Mouse (Mus musculus) ES-E14 (cell line): ENCODE results near the gene Zfp770. TPM values are rescaled to one million over a fixed set of nuclear protein-coding genes. Genes with fewer than 3 reads are reported as not detected.
A peak's percentile ranks its signal among the peaks of the same experiment; 100 is the strongest.

Source experiments
- DNase-seq: peaks from one replicate; pipeline ENCODE4 v3.0.0-alpha.2; 2013; ENCODE audit warnings: low read depth, low spot score
- H3K27ac ChIP-seq: 2 replicates; pipeline ENCODE4 v1.5.1; 2012; ENCODE audit warnings: low read depth, mild to moderate bottlenecking, low read length, moderate library complexity, mixed read lengths; ENCODE audit not compliant: poor library complexity, insufficient read depth, severe bottlenecking
- H3K36me3 ChIP-seq: 2 replicates; pipeline ENCODE4 v1.6.1; 2012; ENCODE audit warnings: mild to moderate bottlenecking, low read length, moderate library complexity, mixed read lengths; ENCODE audit not compliant: control insufficient read depth, poor library complexity, insufficient read depth, severe bottlenecking
- H3K4me1 ChIP-seq, 2 experiments: fragments of 150-350 bp in 1 of 2; sonication (generic) in 1 of 2; 2 replicates each; pipeline ENCODE4 v1.6.1; 2012; ENCODE audit warnings: low read length in 2 of 2, mild to moderate bottlenecking in 1 of 2, mixed read lengths in 1 of 2; ENCODE audit not compliant: control insufficient read depth in 2 of 2, insufficient read depth in 2 of 2, poor library complexity in 1 of 2
- H3K4me3 ChIP-seq, 2 experiments: fragments of 150-350 bp in 1 of 2; sonication (generic) in 1 of 2; 2 replicates each; pipeline ENCODE4 v1.5.1; 2012; ENCODE audit warnings: low read length in 2 of 2, low read depth in 1 of 2, mild to moderate bottlenecking in 1 of 2, mixed read lengths in 1 of 2; ENCODE audit not compliant: insufficient read depth in 1 of 2, poor library complexity in 1 of 2, severe bottlenecking in 1 of 2
- H3K9ac ChIP-seq: 2 replicates; pipeline ENCODE4 v1.6.1; 2012; ENCODE audit warnings: low read depth, mild to moderate bottlenecking, low read length, mixed read lengths; ENCODE audit not compliant: poor library complexity, insufficient read depth, severe bottlenecking
- H3K9me3 ChIP-seq: fragments of 150-350 bp; sonication (generic); 2 replicates; pipeline ENCODE4 v1.6.1; 2012; ENCODE audit warnings: low read depth, mild to moderate bottlenecking, low read length; ENCODE audit not compliant: control insufficient read depth, insufficient read depth
- CHD2 ChIP-seq: IDR thresholded peaks from 2 replicates; pipeline ENCODE4 v1.6.1; 2014; ENCODE audit warnings: mild to moderate bottlenecking, low read depth, low read length, inconsistent platforms
- HCFC1 ChIP-seq: IDR thresholded peaks from 2 replicates; pipeline ENCODE4 v1.6.1; 2012; ENCODE audit warnings: low read length, inconsistent platforms, borderline replicate concordance; ENCODE audit not compliant: insufficient read depth
- MAFK ChIP-seq: IDR thresholded peaks from 2 replicates; pipeline ENCODE4 v1.6.1; 2014; ENCODE audit warnings: mild to moderate bottlenecking, low read depth, low read length, inconsistent platforms; ENCODE audit not compliant: insufficient read depth
- ZC3H11A ChIP-seq: IDR thresholded peaks from 2 replicates; pipeline ENCODE4 v1.6.1; 2012; ENCODE audit warnings: low read depth, mild to moderate bottlenecking, inconsistent platforms, low read length, borderline replicate concordance
- ZNF384 ChIP-seq: IDR thresholded peaks from 2 replicates; pipeline ENCODE4 v1.6.1; 2012; ENCODE audit warnings: low read depth, low read length, inconsistent platforms
- in situ Hi-C, 2 experiments: fragments of 600-800 bp; cut with MboI; formaldehyde crosslinking; loops; one replicate each; pipeline ENCODE4 v1.15.1; 2025; ENCODE audit warnings: low sequenced_read_pairs in 2 of 2, inconsistent platforms in 1 of 2; ENCODE audit not compliant: unreplicated experiment in 2 of 2
- total RNA-seq: library from RNA; depleted of rRNA; stranded (reverse); fragments of 300-350 nt; gene quantifications from 2 replicates; pipeline ENCODE4 v1.2.3, GENCODE M21; 2012; rRNA removed

Zfp770 gene
- 9.0 and 11.5 TPM in 2 replicates for total RNA-seq

- Histone ChIP-seq H3K4me1 (peaks cover 0 to 2% of the 10 kb centered on the region in 2 experiments; a peak in 1 of 4 replicates), H3K4me3 (peak within 1 kb of the TSS; percentile 85 to 94), H3K36me3 (peaks cover 2% of the 10 kb centered on the region), H3K27ac (no peak within 1 kb of the TSS), H3K9me3 (no peaks in the 10 kb centered on the region), H3K9ac (peak within 1 kb of the TSS; percentile 94)
- in situ Hi-C loops: no loop called here
- no peak for TF ChIP-seq ZNF384
- TF ChIP-seq CHD2: peak; percentile 42; the same call in 1 of the 2 replicates
- TF ChIP-seq HCFC1: peak; percentile 78
- TF ChIP-seq ZC3H11A: no peak
- no peak for TF ChIP-seq MAFK
- peak; percentile 59 for DNase-seq
Observed at GRCm38 (mm10) chr2:114200932-114201559, at the start of gene Zfp770. Gene Zfp770, minus strand, starts transcription at chr2:114201469.

- H3K9ac ChIP-seq: no peak overlapping the region
- no peak for DNase-seq
- no peaks in the 10 kb centered on the region for H3K9me3 ChIP-seq
- H3K4me3 ChIP-seq: no peak overlapping the region
- in situ Hi-C loops: no loop called here
- H3K27ac ChIP-seq: no peak overlapping the region
- TF ChIP-seq CHD2: no peak
- TF ChIP-seq MAFK: no peak
- TF ChIP-seq ZNF384: no peak
- TF ChIP-seq HCFC1: no peak
- no peak for TF ChIP-seq ZC3H11A
- no peaks in the 10 kb centered on the region for H3K36me3 ChIP-seq
- H3K4me1 ChIP-seq: no peaks in the 10 kb centered on the region
Observed at GRCm38 (mm10) chr2:114249440-114249839, 48.2 kb upstream of the Zfp770 start.

- DNase-seq: no peak
- H3K9me3 ChIP-seq: no peaks in the 10 kb centered on the region
- H3K36me3 ChIP-seq: no peaks in the 10 kb centered on the region
- in situ Hi-C loops: no loop called here
- no peak overlapping the region for H3K4me3 ChIP-seq
- H3K4me1 ChIP-seq: peaks cover 0 to 1% of the 10 kb centered on the region in 2 experiments; a peak in 1 of 4 replicates
- no peak overlapping the region for H3K9ac ChIP-seq
- TF ChIP-seq MAFK (no peak), ZNF384 (no peak), HCFC1 (no peak)
- H3K27ac ChIP-seq: no peak overlapping the region
Observed at GRCm38 (mm10) chr2:114237639-114238038, 36.4 kb upstream of the Zfp770 start.

DNA sequence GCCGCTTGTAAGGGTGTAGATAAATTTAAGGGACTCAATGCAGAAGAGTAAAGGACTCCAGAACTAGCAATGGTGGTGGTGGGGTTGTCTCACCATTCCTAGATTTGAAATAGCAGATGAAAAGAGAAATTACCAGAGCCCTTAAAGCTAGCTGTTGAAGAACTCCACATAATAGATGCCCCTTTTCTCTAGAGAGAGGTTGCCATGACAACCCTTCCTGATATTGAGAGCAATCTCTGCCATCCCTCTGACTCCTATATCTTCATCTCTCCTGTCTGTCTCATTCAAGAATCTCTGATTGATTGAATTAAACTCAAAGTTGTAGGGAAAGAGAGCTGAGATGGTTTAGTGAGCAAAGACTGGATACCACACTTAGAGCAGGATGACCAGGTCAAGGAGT lies 35.3 kb upstream of the Zfp770 start:
- in situ Hi-C loops: no loop called here
- TF ChIP-seq CHD2 (no peak), HCFC1 (no peak), ZNF384 (no peak), ZC3H11A (no peak), MAFK (no peak)

More for the DNA sequence above, 35.3 kb upstream of the Zfp770 start:
- Histone ChIP-seq H3K4me3 (no peak overlapping the region), H3K9ac (no peak overlapping the region), H3K27ac (no peak overlapping the region), H3K9me3 (no peaks in the 10 kb centered on the region), H3K36me3 (no peaks in the 10 kb centered on the region), H3K4me1 (peaks cover 0 to 1% of the 10 kb centered on the region in 2 experiments; a peak in 1 of 4 replicates)
- DNase-seq: no peak
